Mouse (Mus musculus): ENCODE results near the gene Erg. TPM values are rescaled to one million over a fixed set of nuclear protein-coding genes. Genes with fewer than 3 reads are reported as not detected.

Gene Erg
- total and polyA plus RNA-seq, 3 experiments = 0.11 to 0.81 (median 0.34) TPM

DNA sequence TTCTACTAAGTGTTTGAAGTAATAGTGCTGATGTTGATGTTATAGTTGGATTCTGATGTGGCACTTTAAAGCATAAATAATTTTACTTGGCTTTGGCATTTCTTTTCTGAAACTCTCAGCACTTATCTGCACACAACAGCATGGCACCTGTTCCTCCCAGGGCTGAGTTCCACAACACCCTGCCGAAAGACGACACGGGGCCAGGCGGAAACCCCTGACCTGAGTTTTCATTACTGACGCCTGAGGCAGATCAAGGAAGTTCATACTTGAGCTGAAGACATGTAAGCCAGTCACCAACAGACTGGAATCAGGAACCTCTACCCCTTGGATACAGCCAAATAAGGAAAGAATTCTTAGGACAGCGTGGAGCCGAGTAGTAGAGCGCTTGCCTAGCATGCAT, 134.0 kb downstream of the Erg start:
- no peak for DNase-seq (ENCODE audit: extremely low read depth)
- in situ Hi-C loops (cut with MboI; ENCODE audit: low pct_ligation_motif_present, low pct_unique_long_range_greater_than_20kb, low sequenced_read_pairs) (loop anchor here (25.0 kb wide), 1 partner anchor 510 kb away; no protein-coding TSS in a partner anchor), dilution Hi-C loops (cut with MboI; ENCODE audit: extremely low pct_ligation_motif_present, extremely low pct_unique_long_range_greater_than_20kb, low sequenced_read_pairs) (no loop called here)
- Histone ChIP-seq H3K4me2 (ENCODE audit: insufficient read depth, low read depth, poor library complexity, severe bottlenecking) (no peak overlapping the region), H3K9ac (ENCODE audit: insufficient read depth, low read depth) (no peak overlapping the region), H3K36me3 (replicated peaks in 1 of 2; ENCODE audit: control insufficient read depth in 1 of 2, insufficient read depth in 1 of 2, low read length in 1 of 2) (no peaks in the 10 kb centered on the region), H3K27me3 (replicated peaks) (no peaks in the 10 kb centered on the region), H3K79me2 (replicated peaks; ENCODE audit: control insufficient read depth, extremely low read depth, insufficient read depth, poor library complexity, severe bottlenecking) (no peaks in the 10 kb centered on the region), H3K9me3 (replicated peaks; ENCODE audit: low read length) (no peaks in the 10 kb centered on the region), H3K27ac (ENCODE audit: insufficient read depth, low read depth) (no peak overlapping the region), H3K4me3 (replicated peaks in 1 of 3; ENCODE audit: low read depth in 2 of 3, low read length in 2 of 3, poor library complexity in 1 of 3) (no peak overlapping the region), H3K4me1 (ENCODE audit: control insufficient read depth in 1 of 2, insufficient read depth in 2 of 2) (peaks cover 11 to 16% of the 10 kb centered on the region in 2 experiments)
- TF ChIP-seq TCF12 (IDR thresholded peaks at IDR 0.05; ENCODE audit: low read depth, low read length) (no peak), ZNF384 (IDR thresholded peaks at IDR 0.05; ENCODE audit: low read depth, low read length) (no peak), USF2 (conservative IDR thresholded peaks at IDR 0.05; ENCODE audit: low read depth, low read length) (no peak), ELF1 (IDR thresholded peaks at IDR 0.05; ENCODE audit: low read depth, low read length) (no peak), JUN (IDR thresholded peaks at IDR 0.05; ENCODE audit: insufficient read depth, low read depth, low read length) (no peak), MAFK (IDR thresholded peaks at IDR 0.05; ENCODE audit: insufficient replicate concordance, low read length) (no peak), UBTF (IDR thresholded peaks at IDR 0.05; ENCODE audit: low read depth, low read length) (no peak), CTCF (conservative IDR thresholded peaks at IDR 0.05 in 1 of 2, IDR thresholded peaks at IDR 0.05 in 1 of 2; ENCODE audit: low read depth in 2 of 2, low read length in 2 of 2) (no peak), IRF4 (IDR thresholded peaks at IDR 0.05; ENCODE audit: low read depth, low read length) (no peak), MEF2A (IDR thresholded peaks at IDR 0.05; ENCODE audit: borderline replicate concordance, low read depth, low read length) (no peak), ETS1 (conservative IDR thresholded peaks at IDR 0.05; ENCODE audit: low read depth, low read length) (no peak), PAX5 (IDR thresholded peaks at IDR 0.05; ENCODE audit: low read length) (no peak), MYC (IDR thresholded peaks at IDR 0.05; ENCODE audit: low read depth, low read length) (no peak), CHD2 (IDR thresholded peaks at IDR 0.05; ENCODE audit: low read length) (no peak), TBP (conservative IDR thresholded peaks at IDR 0.05; ENCODE audit: low read depth, low read length) (no peak)

DNA sequence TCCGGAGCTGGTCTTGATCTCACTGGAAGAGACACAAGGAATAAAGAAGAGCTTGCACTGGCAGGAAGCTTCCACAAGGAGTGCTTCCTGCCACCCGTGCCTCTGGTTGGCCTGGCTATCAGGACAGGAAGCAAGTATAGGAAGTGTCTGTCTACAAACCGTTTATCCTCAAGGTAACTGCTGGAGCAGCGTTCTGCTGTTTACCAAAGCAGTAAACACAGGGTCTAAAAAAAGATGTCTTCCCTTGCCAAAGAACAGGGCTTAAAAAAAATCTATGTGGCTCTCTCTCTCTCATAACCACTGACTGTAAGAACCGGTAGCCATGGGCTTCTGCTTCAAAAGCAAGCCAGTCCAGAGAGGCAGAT, 137.1 kb downstream of the Erg start:
- dilution Hi-C loops (cut with MboI; ENCODE audit: extremely low pct_ligation_motif_present, extremely low pct_unique_long_range_greater_than_20kb, low sequenced_read_pairs) = no loop called here
- DNase-seq (ENCODE audit: extremely low read depth) = no peak

More for the DNA sequence above, 137.1 kb downstream of the Erg start:
- Histone ChIP-seq H3K27me3 (replicated peaks) (no peaks in the 10 kb centered on the region), H3K4me2 (ENCODE audit: insufficient read depth, low read depth, poor library complexity, severe bottlenecking) (no peak overlapping the region), H3K4me1 (ENCODE audit: control insufficient read depth in 1 of 2, insufficient read depth in 2 of 2) (peaks cover 6 to 29% of the 10 kb centered on the region in 2 experiments), H3K79me2 (replicated peaks; ENCODE audit: control insufficient read depth, extremely low read depth, insufficient read depth, poor library complexity, severe bottlenecking) (no peaks in the 10 kb centered on the region), H3K4me3 (replicated peaks in 1 of 3; ENCODE audit: low read depth in 2 of 3, low read length in 2 of 3, poor library complexity in 1 of 3) (no peak overlapping the region), H3K27ac (ENCODE audit: insufficient read depth, low read depth) (no peak overlapping the region), H3K36me3 (replicated peaks in 1 of 2; ENCODE audit: control insufficient read depth in 1 of 2, insufficient read depth in 1 of 2, low read length in 1 of 2) (no peaks in the 10 kb centered on the region), H3K9ac (ENCODE audit: insufficient read depth, low read depth) (no peak overlapping the region), H3K9me3 (replicated peaks; ENCODE audit: low read length) (no peaks in the 10 kb centered on the region)
- in situ Hi-C loops (cut with MboI; ENCODE audit: low pct_ligation_motif_present, low pct_unique_long_range_greater_than_20kb, low sequenced_read_pairs) = no loop called here
- TF ChIP-seq MXI1 (IDR thresholded peaks at IDR 0.05; ENCODE audit: low read depth, low read length) (no peak), POLR2A (IDR thresholded peaks at IDR 0.05; ENCODE audit: low read depth, low read length) (no peak), E2F4 (IDR thresholded peaks at IDR 0.05; ENCODE audit: insufficient replicate concordance, low read depth, low read length) (no peak), NELFE (IDR thresholded peaks at IDR 0.05; ENCODE audit: low read depth, low read length) (no peak), POLR2AphosphoS2 (IDR thresholded peaks at IDR 0.05; ENCODE audit: low read depth, low read length) (no peak), SMC3 (IDR thresholded peaks at IDR 0.05; ENCODE audit: low read depth, low read length) (no peak), PAX5 (IDR thresholded peaks at IDR 0.05; ENCODE audit: low read length) (no peak), JUND (conservative IDR thresholded peaks at IDR 0.05; ENCODE audit: low read depth, low read length) (no peak)
